Mouse (Mus musculus): ENCODE data around the gene Abcc12. TPM values are rescaled to one million over a fixed set of nuclear protein-coding genes. Genes with fewer than 3 reads are reported as not detected.

Gene Abcc12
- polyA plus RNA-seq, 1 experiment from 2014 or later, result 0.20 TPM

DNA sequence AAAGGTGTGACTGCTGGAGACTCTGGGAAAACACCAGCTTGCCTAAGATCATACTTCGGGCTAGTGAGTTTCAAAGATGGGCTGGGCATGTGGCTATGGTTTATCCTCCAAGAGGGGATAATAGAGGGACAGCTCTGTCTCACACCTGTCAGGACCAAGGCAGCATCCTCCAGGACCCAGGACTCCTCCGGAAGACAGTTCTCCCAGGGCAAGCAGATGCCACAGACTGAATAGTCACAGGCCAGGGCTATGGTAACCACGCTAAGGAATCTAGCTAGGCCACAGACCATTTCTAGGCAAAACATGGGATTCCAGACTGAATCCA lies 43.9 kb downstream of the Abcc12 start:
- no peak for ATAC-seq (ENCODE audit: insufficient number of reproducible peaks, low FRiP score, low TSS enrichment, low read depth)
- Histone ChIP-seq H3K27ac (no peak overlapping the region), H3K9ac (no peak overlapping the region), H3K27me3 (no peaks in the 10 kb centered on the region; the same call in 1 of the 2 replicates), H3K9me3 (no peaks in the 10 kb centered on the region), H3K36me3 (no peaks in the 10 kb centered on the region), H3K4me1 (peaks cover 7% of the 10 kb centered on the region), H3K4me3 (no peak overlapping the region), H3K4me2 (no peak overlapping the region)
- WGBS, result 64% methylated on average over 3 of the region's 3 CpGs

GRCm38 (mm10) chr8:86535791-86536662 lies 44.5 kb downstream of the Abcc12 start:
- no peak overlapping the region for H3K9ac ChIP-seq
- H3K9me3 ChIP-seq, result no peaks in the 10 kb centered on the region
- no peak overlapping the region for H3K4me2 ChIP-seq
- H3K4me1 ChIP-seq, result peaks cover 7% of the 10 kb centered on the region
- no peak for ATAC-seq (ENCODE audit: insufficient number of reproducible peaks, low FRiP score, low TSS enrichment, low read depth)
- no peaks in the 10 kb centered on the region; the same call in 1 of the 2 replicates for H3K27me3 ChIP-seq
- H3K36me3 ChIP-seq, result no peaks in the 10 kb centered on the region
- no peak overlapping the region for H3K27ac ChIP-seq
- 57% methylated on average over 11 of the region's 11 CpGs for WGBS
- no peak overlapping the region for H3K4me3 ChIP-seq

GRCm38 (mm10) chr8:86535068-86535560 lies 45.4 kb downstream of the Abcc12 start:
- WGBS, result 60% methylated on average over 7 of the region's 7 CpGs
- Histone ChIP-seq H3K4me3 (no peak overlapping the region), H3K36me3 (no peaks in the 10 kb centered on the region), H3K27ac (no peak overlapping the region), H3K4me1 (peaks cover 7% of the 10 kb centered on the region), H3K9me3 (no peaks in the 10 kb centered on the region), H3K9ac (no peak overlapping the region), H3K27me3 (no peaks in the 10 kb centered on the region; the same call in 1 of the 2 replicates), H3K4me2 (no peak overlapping the region)
- no peak for ATAC-seq (ENCODE audit: insufficient number of reproducible peaks, low FRiP score, low TSS enrichment, low read depth)

DNA sequence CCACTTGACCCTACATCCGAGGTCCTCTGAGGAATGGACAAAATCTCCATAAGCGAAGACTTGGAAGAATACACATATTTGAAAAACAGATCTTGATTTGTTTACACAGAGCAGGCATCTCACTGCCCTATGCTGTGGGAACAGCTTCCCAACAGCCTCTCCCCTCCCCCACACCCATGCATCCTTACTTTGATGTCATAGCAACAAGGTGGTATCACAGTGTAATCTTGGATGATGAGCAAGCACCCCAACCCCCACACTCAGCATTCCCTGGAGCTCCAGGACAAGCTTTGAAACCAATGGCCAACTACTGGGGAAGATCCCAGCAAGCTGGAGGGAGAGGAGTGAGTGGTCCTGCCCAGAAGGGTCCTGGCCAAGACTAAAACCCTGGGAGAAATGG lies 50.8 kb downstream of the Abcc12 start:
- no peak overlapping the region for H3K4me3 ChIP-seq
- H3K4me1 ChIP-seq, result no peaks in the 10 kb centered on the region
- no peaks in the 10 kb centered on the region for H3K9me3 ChIP-seq
- H3K4me2 ChIP-seq, result no peak overlapping the region
- H3K9ac ChIP-seq, result no peak overlapping the region
- WGBS, result 71% methylated on average over 2 of the region's 2 CpGs
- no peaks in the 10 kb centered on the region for H3K36me3 ChIP-seq
- no peak for ATAC-seq (ENCODE audit: insufficient number of reproducible peaks, low FRiP score, low TSS enrichment, low read depth)
- H3K27me3 ChIP-seq, result no peaks in the 10 kb centered on the region
- H3K27ac ChIP-seq, result no peak overlapping the region

DNA sequence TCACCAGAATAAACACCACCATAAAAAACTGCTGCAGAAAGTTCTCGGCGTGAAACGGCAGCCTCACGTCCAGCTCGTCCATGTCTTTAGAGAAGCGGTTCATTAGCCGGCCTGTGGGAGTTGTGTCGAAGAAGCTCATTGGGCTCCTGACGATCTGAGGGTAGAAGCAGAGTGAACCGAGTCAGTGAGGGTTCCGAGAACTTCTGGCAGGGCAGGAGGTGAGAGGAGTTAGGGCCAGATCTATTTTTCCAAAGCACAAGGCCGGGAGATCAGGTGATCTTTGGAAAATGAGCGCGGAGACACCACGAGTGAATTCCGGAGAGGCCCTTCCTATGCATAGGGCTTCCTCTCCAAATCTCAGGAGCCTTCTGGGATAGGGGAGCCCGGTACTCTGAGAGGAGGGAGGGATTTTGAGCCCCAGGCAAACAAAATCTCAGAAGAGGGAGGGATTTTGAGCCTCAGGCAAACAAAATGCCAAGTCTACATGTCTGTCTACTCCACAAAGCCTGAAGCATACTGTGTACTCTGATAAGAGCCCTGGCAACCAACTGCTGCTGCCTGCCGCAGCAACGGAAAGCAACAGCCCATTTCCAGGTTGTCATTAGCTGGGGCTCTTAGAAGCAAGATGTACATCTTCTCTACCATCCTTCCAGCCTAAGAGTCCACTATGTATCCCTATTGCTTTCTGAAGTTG lies 53.0 kb downstream of the Abcc12 start:
- 78% methylated on average over 19 of the region's 19 CpGs for WGBS
- Histone ChIP-seq H3K9me3 (no peaks in the 10 kb centered on the region), H3K27ac (no peak overlapping the region), H3K9ac (no peak overlapping the region), H3K4me1 (no peaks in the 10 kb centered on the region), H3K36me3 (no peaks in the 10 kb centered on the region), H3K4me2 (no peak overlapping the region), H3K27me3 (no peaks in the 10 kb centered on the region), H3K4me3 (no peak overlapping the region)
- ATAC-seq (ENCODE audit: insufficient number of reproducible peaks, low FRiP score, low TSS enrichment, low read depth), result no peak

DNA sequence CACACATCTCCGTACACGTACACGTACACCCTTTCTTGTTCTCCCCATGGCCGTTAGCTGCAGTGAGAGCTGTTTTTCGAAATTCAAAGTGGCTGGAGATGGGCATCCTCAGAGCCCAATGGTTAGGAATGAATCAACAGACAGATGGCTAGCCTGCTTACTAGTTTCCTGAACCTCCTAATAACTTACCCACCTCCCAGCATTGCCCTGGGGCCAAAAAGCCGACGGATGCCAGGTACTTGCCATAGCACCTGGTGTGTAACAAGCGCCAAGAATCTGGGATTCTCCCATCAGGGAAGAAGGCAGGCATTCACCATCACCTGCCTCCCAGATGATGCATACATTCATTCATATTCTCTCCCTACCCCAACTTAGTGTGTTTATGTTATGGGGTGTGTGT lies 53.7 kb downstream of the Abcc12 start:
- H3K27ac ChIP-seq, result no peak overlapping the region
- WGBS, result 83% methylated on average over 8 of the region's 8 CpGs
- H3K4me3 ChIP-seq, result no peak overlapping the region
- H3K4me2 ChIP-seq, result no peak overlapping the region
- no peaks in the 10 kb centered on the region for H3K27me3 ChIP-seq
- ATAC-seq (ENCODE audit: insufficient number of reproducible peaks, low FRiP score, low TSS enrichment, low read depth), result no peak
- H3K4me1 ChIP-seq, result no peaks in the 10 kb centered on the region
- no peak overlapping the region for H3K9ac ChIP-seq
- no peaks in the 10 kb centered on the region for H3K9me3 ChIP-seq
- no peaks in the 10 kb centered on the region for H3K36me3 ChIP-seq

DNA sequence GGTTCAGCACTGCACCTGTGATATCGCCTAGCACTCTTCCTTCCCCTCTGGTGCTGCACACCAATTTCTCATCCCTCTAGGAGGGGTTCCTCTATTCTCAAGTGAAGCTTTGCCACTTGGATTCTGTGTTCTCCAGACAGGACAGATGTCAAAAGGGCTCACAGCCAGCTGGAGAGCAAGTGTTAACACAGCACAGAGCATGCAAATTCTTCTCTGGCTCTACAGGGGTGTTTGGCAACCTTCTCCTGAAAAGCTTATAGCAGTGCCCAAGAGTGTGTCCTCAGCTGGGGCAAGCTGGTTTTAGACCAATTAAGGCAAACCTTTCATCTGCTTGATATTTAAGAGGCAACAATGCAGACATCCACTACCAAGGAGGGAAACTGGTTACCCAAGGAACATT lies 66.3 kb downstream of the Abcc12 start:
- Histone ChIP-seq H3K36me3 (no peaks in the 10 kb centered on the region), H3K27me3 (no peaks in the 10 kb centered on the region), H3K27ac (no peak overlapping the region), H3K4me3 (no peak overlapping the region), H3K4me2 (no peak overlapping the region), H3K4me1 (no peaks in the 10 kb centered on the region), H3K9me3 (no peaks in the 10 kb centered on the region), H3K9ac (no peak overlapping the region)
- WGBS, result 90% methylated on average over 1 of the region's 1 CpGs
- no peak for ATAC-seq (ENCODE audit: insufficient number of reproducible peaks, low FRiP score, low TSS enrichment, low read depth)

DNA sequence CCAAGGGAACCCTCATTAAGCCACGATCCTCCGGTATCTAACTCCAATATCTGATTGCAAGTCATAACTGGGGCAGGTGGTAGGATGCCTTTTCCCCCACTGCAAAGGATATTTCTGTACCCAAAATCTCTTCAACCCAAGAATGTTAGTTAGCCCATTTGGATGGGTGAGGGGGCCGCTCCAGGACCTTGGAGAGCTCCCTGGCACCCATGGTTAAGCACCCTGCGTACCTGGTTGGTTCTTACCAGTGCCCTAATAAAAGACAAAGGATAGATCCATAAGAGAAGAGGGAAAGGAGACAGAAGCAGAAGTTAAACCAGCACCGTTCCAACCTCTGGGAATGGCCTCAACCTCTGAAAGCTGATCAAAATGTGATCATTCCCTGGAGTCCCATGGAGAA lies 67.6 kb downstream of the Abcc12 start:
- no peak for ATAC-seq (ENCODE audit: insufficient number of reproducible peaks, low FRiP score, low TSS enrichment, low read depth)
- H3K27ac ChIP-seq, result no peak overlapping the region
- no peak overlapping the region for H3K4me2 ChIP-seq
- no peaks in the 10 kb centered on the region for H3K27me3 ChIP-seq
- no peak overlapping the region for H3K9ac ChIP-seq
- no peaks in the 10 kb centered on the region for H3K9me3 ChIP-seq
- no peaks in the 10 kb centered on the region for H3K36me3 ChIP-seq
- 53% methylated on average over 5 of the region's 5 CpGs for WGBS
- H3K4me3 ChIP-seq, result no peak overlapping the region
- no peaks in the 10 kb centered on the region for H3K4me1 ChIP-seq

DNA sequence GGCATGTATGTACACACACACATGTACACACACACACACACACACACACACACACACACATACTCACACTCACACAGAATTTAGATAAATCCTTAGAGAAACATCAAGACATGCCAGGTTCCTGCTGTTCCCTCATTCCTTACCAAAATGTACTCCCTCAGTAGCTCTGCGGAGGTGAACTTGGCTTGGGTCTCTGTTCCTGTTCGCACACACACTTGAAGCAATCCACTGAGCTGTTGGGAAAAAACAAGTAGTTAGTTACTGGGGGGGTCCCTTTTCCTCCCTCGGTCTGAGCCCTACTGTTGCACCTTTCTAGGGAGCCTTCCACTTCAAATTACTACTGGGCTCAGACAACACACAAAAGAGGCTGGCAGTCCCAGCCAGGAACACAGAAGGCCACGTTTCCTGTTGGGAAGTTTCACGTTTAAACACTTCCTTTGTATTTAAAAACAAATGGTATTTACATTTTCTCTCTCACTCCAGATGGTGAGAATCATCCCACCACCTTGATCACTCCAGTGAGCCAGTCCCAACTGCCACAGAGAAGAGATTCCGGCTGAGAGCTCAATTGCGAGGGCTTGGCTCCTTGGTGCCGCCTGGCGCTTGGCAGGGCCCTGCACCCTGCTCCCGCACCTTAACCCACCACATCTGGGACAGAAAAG lies 68.2 kb downstream of the Abcc12 start:
- no peak overlapping the region for H3K27ac ChIP-seq
- 49% methylated on average over 10 of the region's 10 CpGs for WGBS

GRCm38 (mm10) chr8:86501341-86501740 lies 79.1 kb downstream of the Abcc12 start:
- no peaks in the 10 kb centered on the region for H3K4me1 ChIP-seq
- H3K9me3 ChIP-seq, result peaks cover 7% of the 10 kb centered on the region; the same call in 1 of the 2 replicates
- H3K9ac ChIP-seq, result no peak overlapping the region
- no peak overlapping the region for H3K27ac ChIP-seq
- no peak overlapping the region for H3K4me3 ChIP-seq
- 79% methylated on average over 7 of the region's 7 CpGs for WGBS
- H3K36me3 ChIP-seq, result no peaks in the 10 kb centered on the region
- no peak for ATAC-seq (ENCODE audit: insufficient number of reproducible peaks, low FRiP score, low TSS enrichment, low read depth)
- H3K4me2 ChIP-seq, result no peak overlapping the region
- no peaks in the 10 kb centered on the region for H3K27me3 ChIP-seq

More for the DNA sequence above, 68.2 kb downstream of the Abcc12 start:
- no peak overlapping the region for H3K9ac ChIP-seq
- no peaks in the 10 kb centered on the region for H3K9me3 ChIP-seq
- H3K4me2 ChIP-seq, result no peak overlapping the region
- no peak for ATAC-seq (ENCODE audit: insufficient number of reproducible peaks, low FRiP score, low TSS enrichment, low read depth)
- no peaks in the 10 kb centered on the region for H3K27me3 ChIP-seq
- no peaks in the 10 kb centered on the region for H3K36me3 ChIP-seq
- H3K4me1 ChIP-seq, result no peaks in the 10 kb centered on the region
- H3K4me3 ChIP-seq, result no peak overlapping the region

- no peak for ATAC-seq (ENCODE audit: insufficient number of reproducible peaks, low FRiP score, low TSS enrichment, low read depth)
- no peaks in the 10 kb centered on the region for H3K36me3 ChIP-seq
- H3K9ac ChIP-seq, result no peak overlapping the region
- H3K9me3 ChIP-seq, result no peaks in the 10 kb centered on the region
- no peak overlapping the region for H3K4me2 ChIP-seq
- 75% methylated on average over 4 of the region's 4 CpGs for WGBS
- H3K4me3 ChIP-seq, result no peak overlapping the region
- H3K4me1 ChIP-seq, result no peaks in the 10 kb centered on the region
- H3K27ac ChIP-seq, result no peak overlapping the region
- no peaks in the 10 kb centered on the region for H3K27me3 ChIP-seq
These were observed 85.4 kb downstream of the Abcc12 start for GRCm38 (mm10) chr8:86495056-86495455.

- Histone ChIP-seq H3K36me3 (no peaks in the 10 kb centered on the region), H3K4me1 (no peaks in the 10 kb centered on the region), H3K4me3 (no peak overlapping the region), H3K9ac (no peak overlapping the region), H3K27me3 (no peaks in the 10 kb centered on the region), H3K9me3 (no peaks in the 10 kb centered on the region), H3K27ac (no peak overlapping the region), H3K4me2 (no peak overlapping the region)
- WGBS, result 57% methylated on average over 1 of the region's 1 CpGs
- no peak for ATAC-seq (ENCODE audit: insufficient number of reproducible peaks, low FRiP score, low TSS enrichment, low read depth)
These were observed 86.6 kb downstream of the Abcc12 start for GRCm38 (mm10) chr8:86493841-86494240.

Data from limb, embryonic 15.5 days (tissue).